Mouse (Mus musculus) CH12F3 (cell line): ENCODE data around the gene Rnaseh2a.

Experiments used
- in situ Hi-C: fragments of 300-500 bp; cut with MboI; formaldehyde crosslinking; loops from 2 replicates; pipeline ENCODE4 v1.14.3; 2020; ENCODE audit warnings: low sequenced_read_pairs

Gene Rnaseh2a

DNA sequence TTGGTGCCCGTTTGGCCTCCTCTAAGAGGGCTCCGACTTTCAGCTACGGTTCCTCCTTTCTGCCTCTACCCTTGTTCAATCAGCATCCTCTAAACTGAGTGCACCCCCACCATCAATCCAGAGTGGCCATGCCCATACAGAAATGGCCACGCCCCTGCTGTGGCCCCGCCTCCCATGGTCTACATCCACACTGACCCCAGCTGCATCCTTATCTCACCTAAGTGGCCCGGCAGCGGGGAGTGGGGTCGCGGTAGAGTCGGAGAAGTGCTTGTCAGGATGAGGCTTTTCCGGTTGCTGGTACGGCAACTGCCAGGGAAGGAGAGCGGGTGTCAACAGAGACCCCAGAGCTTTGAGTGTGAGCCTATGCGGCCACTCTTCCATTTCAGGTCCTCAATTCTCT, 34.1 kb downstream of the Rnaseh2a start:
- in situ Hi-C loops = no loop called here

DNA sequence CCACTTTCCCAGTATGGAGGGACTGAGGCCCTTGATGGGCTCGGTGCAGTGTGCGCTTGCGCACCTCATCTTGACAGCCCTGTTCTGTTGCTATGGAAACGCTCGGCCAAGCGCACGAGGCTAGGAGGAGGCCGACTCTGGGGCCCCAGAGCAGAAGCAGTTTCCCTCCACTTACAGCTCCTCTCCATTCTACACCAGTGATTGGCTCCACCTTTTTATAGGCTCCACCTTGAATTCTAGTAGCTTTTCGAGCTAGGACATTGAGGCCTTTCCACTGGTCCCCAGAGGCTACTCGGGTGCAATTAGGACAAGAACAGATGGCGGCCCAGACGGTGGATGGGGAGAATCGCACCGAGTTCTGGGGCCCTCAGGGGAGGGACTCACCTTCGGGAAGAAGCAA, 34.7 kb downstream of the Rnaseh2a start:
- in situ Hi-C loops = no loop called here

- in situ Hi-C loops = no loop called here
Measured at GRCm38 (mm10) chr8:84933767-84934559, 35.6 kb downstream of the Rnaseh2a start.

GRCm38 (mm10) chr8:84930582-84930981, 39.0 kb downstream of the Rnaseh2a start:
- in situ Hi-C loops = no loop called here

- in situ Hi-C loops = no loop called here
Measured at GRCm38 (mm10) chr8:84928456-84929306, 40.9 kb downstream of the Rnaseh2a start.

GRCm38 (mm10) chr8:84927513-84927912, 42.1 kb downstream of the Rnaseh2a start:
- in situ Hi-C loops = no loop called here

GRCm38 (mm10) chr8:84925557-84925956, 44.0 kb downstream of the Rnaseh2a start:
- in situ Hi-C loops = no loop called here

DNA sequence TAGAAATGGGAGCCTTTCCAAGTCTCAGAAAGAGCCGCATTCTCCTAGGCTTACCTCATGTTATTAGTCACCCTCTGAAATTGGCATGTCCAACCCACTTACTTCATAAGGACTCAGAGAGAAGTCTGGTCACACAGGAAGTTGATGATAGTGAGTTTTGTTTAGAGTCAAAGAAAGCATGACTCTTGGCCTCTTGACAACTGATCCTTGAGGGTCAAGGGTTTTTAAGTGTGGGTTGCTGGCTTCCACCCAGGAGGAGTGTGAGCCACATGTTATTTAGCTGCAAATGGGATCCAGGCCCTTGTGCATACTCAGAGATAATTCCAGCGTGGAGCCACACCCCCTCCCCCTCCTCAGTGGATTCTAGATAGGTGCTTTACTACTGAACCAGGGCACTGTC, 48.0 kb downstream of the Rnaseh2a start:
- in situ Hi-C loops = no loop called here

DNA sequence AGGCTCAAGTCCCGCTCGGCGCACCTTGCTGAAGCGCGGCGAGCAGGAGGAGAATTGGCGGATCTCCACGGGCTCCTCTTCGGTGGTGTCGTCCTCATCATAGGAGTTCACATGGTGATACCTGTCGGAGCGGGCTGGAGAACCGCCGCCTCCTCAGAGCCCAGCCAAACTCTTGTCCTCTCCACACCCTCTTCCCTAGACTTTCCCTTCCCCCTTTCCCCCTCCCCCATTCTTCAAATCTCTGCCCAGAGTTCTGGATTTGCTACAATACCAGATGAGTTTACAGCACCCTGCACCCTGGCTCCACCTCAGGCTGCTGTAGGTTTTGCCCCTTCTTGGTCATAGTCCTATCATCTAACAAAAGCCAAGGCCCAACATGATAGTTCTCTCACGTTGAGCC, 50.9 kb downstream of the Rnaseh2a start:
- in situ Hi-C loops = no loop called here

DNA sequence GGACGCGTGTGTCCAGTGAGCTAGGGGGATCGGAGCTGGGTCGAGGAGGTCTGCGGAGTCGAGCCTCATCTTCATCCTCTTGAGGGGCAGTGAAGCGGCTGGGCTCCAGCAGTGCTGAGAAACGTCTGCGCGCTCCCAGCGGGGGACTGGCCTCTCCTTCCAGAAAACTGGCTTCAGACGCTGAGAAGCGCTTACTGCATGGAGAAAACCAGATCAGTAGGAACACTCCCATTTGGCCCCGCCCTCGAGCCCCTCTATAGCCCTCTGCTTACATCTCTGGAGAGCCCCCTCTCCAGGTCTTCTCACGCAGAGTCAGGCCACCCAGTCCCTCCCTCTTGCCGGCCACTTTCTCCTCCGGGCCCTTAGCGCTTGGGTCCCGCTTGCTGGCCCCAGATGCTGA, 51.8 kb downstream of the Rnaseh2a start:
- in situ Hi-C loops = no loop called here

DNA sequence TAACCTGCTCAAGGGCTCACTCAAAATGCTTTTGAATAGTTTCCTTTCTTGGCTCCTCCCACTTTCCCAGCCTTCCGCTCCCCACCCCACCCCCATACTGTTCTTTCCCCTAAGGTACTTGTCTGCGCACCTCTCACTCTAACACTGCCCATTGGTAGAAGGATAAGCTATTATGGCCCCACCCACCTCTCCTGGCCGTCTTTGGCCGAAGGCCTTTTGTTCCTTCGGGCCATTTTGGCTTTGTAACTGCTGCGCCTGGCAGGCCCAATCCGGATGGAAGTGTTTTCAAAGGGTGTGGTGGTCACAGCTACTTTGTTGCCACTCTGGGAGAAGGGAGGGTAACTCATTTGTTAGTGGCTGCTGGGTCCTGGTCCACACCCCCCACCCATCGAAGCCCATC, 54.3 kb downstream of the Rnaseh2a start:
- in situ Hi-C loops = no loop called here

DNA sequence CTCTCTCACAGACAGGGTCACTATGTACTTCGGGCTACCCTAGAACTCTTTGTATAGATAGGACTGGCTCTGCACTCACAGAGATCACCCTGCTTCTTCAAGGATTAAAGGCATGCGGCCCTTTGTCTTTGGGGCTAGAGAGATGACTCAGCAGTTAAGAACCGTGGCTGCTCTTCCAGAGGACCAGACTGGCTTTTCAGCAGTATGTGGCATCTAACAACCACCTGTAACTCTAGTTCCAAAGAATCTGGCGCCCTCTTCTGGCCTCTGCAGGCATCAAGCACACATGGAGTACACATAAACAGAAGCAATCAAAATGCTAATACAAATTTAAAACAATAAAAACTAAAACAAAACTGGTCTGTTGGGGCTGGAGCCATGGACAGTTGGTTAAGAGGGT, 55.6 kb downstream of the Rnaseh2a start:
- in situ Hi-C loops = no loop called here

- in situ Hi-C loops = no loop called here
Measured at GRCm38 (mm10) chr8:84913502-84913900, 56.1 kb downstream of the Rnaseh2a start.

DNA sequence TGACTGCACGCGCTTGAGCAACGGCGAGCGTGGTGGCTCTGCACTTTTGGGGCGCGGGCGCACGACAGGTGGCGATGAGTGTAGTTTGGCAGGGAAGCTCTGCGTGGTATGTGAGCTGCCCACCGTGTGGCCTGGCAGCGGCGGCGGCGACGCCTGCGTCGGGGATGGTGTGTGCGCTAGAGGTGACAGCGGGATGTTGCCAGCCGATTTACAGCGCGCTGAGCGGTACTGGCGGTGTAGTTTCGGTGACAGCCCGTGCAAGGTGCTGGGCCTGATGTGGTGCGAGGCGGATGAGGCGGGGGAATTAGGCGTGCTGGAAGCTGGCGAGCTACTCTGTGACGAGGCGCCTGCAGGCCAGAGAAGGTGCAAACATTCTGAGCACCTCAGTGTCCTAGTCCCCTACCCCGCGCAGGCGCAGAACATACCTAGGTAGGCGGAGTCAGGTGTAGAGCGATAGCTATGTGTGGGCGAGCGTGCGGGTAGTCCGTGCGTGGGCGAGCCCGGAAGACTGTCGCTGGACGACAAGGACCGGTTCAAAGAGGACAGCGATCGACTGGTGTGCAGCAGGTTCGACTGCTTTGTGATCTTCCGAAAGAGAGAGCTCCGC, 56.6 kb downstream of the Rnaseh2a start:
- in situ Hi-C loops = no loop called here

DNA sequence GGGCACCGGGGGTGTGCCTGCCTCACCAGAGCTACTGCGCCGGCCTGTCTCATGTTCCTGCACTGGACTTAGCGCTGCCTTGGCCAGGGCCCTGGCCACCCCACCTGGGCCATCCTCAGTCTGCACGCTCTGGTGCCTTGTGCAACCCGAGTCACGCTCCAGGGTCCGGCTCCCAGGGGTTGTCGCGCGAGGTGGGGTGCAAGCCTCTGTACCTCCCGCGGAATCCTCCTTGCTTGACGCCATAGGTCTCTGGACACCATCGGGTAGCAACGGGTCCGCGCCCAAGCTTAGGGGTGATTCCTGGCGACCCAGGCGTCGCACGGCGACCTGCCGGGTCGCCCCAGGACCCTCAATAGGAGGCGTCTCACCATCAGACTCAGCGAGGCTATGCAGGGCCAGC, 57.2 kb downstream of the Rnaseh2a start:
- in situ Hi-C loops = no loop called here

GRCm38 (mm10) chr8:84911854-84912253, 57.7 kb downstream of the Rnaseh2a start:
- in situ Hi-C loops = no loop called here

- in situ Hi-C loops = no loop called here
Measured at GRCm38 (mm10) chr8:84910551-84910950, 59.0 kb downstream of the Rnaseh2a start.

GRCm38 (mm10) chr8:84909949-84910348, 59.6 kb downstream of the Rnaseh2a start:
- in situ Hi-C loops = no loop called here

DNA sequence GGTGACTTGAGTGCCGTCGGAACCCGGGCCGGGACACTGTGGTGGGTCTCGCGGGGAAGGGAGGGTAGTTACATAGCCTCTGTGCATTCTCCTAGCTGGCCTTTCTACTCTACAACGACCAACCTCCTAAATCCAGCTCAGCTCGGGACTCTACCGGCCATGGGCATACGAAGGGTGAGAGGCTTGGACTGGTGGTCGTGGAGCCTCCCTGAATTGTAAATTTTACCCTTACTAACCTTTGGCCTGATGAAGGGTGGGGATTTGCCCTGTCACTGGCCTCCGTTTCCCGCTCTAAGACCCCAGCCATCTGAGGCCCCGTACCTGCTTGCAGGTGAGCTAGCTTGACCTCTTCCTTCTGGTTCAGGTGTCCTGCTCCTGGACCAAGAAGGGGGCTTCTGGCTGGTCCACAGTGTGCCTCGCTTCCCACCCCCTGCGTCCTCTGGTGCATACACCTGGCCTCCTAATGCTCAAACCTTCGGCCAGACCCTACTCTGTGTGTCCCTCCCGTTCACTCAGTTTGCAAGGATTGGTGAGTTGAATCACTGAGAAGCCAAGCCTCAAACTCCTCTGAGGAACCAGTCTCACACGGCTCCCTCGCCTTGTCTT, 60.3 kb downstream of the Rnaseh2a start:
- in situ Hi-C loops = no loop called here

- in situ Hi-C loops = no loop called here
Measured at GRCm38 (mm10) chr8:84908421-84909161, 61.0 kb downstream of the Rnaseh2a start, which contains the start of gene Dnase2a. TSS of gene Dnase2a (plus strand) at chr8:84908560.
